Mouse (Mus musculus) thymus, adult 18-20 months (tissue): Measurements from ENCODE around the gene Prdm11.
A peak's percentile ranks its signal among the peaks of the same experiment; 100 is the strongest.

Source experiments
- DNase-seq, 2 experiments: peaks; one replicate each; pipeline ENCODE4 v3.0.0; 2022; ENCODE audit warnings: mixed read lengths in 2 of 2

The Prdm11 gene

DNA sequence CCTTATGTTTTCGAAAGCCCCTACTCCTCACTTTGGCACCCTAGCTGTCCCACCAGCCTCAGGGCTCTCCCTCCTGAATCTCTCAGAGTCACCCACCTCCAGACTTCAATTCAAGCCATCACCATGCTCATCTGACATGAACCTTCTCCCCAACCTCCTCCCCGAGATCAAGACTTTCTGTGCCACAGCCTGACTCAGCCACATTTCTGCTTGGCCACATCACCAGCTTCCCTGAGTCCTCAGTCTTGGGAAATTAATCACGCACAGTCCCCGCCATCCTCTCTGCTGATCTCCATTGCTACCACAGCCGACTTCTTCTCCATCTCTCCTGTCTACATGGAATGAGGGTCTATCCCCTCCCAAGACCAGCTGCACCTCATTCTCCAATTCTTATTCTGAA is 34.5 kb downstream of the Prdm11 start:
- DNase-seq, result no peak

DNA sequence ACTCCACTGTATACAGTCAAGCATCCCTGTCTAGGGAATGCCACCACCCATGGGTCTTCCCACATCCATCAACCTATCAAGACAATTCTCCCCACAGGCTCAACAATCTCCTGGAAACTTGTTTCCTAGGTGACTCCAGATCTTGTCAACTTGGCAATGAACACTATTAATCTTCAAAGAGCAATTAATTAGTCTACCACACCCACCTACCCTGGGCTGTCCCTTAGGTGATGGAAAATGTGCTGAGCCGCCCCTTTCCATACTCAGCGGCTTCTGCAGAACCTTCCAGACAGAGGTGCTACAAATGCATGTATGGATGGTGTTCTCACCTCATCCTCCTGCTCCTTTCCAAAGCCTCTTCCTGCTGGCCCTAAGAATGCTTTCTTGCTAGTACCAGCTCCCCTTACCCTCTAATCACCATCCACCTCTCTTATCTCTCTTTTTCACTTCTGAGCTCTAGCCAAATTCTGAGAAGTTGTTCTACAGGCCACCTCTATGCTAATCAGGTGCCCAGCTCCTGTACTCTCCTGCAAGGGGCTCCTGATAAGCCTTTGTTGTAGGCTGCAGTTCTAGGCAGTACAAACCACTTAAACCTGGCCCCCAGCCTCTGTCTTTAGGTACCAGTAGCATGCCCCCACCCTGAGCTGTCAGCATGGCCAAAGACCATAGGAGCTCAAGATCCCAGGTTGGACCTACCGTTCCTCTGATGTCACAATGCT is 37.8 kb downstream of the Prdm11 start:
- DNase-seq, result no peak

DNA sequence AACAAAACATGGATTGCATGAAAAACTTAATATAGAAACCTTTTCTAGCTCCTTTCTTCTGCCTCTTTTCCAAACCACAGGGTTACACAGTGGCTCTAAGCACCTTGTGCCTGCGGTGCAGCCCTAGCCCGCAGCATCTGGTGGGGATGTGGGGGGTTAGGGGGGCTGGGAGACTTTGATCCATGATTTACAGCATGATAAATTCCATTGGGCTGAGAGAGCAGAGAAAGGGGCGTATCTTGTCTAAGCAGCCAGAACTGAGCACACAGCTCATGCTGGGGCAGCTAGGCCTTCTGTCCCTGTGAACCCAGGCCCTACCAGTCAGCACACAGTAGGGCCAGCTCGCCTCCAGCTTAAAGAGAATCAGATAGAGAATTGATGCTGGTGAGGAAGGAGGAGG is 40.9 kb downstream of the Prdm11 start:
- DNase-seq, result no peak

DNA sequence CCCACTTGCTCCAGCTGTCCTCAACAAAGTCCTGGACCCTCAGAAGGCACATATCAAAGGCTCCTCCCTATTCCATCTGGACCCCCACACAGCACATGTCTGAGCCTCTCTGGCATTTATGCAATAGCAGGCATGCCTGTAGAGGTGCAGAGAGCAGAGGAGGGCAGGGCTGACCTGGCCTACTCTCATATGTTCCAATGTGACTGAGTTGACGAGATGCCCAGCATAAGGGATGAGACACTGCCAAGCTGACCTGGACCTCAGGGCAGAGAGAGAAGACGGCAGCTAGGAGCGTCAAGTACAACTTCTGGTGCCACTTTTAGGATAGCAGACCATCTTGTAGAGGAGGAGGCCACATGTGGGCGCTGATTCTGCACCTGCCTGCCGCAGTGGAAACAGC is 54.0 kb downstream of the Prdm11 start:
- no peak for DNase-seq

DNA sequence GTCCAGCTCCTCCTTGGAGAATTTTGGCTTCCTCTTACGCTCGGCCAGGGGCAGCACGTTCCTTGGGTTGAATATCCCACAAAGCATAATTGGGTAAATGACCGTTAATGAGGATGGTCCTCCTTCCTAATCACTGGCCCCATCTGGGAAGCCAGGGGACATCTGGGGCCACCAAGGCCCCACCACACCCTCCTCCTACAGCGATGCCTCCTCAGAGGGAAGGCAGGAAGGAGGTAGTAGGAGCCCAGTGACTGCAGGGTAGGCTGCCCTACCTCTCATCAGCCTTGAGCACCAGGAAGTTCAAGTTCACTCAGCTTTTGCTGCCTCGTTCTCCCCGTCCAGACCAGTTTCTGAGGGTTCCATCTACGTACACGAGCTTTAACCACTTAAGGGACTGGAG is 56.4 kb downstream of the Prdm11 start:
- DNase-seq, result no peak

DNA sequence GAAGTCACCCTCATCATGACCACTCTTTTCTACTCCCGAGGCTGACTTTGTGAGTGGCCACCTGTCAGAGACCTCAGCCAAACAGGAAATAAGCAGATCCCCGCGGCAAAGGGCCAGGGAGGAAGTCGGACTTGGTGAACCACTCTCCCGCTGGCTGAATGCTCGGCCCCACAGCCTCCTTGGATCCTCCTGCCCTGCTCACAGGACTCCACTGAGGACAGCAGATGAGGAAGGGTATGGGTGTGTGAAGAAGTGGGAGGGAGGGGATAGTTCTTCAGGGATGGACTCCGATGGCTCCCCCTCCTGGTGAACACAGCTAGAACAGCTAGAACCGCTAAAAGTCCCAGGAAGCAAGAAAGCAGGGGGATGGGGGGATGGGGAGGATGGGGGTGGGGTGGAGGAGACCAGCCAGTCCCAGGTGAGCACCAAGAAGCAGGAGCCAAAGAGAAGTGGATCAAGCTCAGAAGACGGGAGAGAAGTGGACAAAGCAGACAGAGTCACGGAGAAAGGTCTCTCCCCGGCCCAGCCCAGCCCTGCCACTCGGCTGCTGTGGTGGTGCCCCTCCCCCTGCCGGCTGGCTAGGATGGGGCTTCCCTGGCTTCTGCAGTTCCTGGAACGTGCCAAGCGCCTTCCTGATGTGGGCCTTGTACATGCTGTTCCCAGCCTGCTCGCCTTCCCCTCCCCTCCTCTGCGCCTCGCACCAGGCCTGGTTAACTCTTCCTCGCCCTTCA is 57.9 kb downstream of the Prdm11 start:
- peak in 1 of 2 experiments; percentile 16 for DNase-seq

DNA sequence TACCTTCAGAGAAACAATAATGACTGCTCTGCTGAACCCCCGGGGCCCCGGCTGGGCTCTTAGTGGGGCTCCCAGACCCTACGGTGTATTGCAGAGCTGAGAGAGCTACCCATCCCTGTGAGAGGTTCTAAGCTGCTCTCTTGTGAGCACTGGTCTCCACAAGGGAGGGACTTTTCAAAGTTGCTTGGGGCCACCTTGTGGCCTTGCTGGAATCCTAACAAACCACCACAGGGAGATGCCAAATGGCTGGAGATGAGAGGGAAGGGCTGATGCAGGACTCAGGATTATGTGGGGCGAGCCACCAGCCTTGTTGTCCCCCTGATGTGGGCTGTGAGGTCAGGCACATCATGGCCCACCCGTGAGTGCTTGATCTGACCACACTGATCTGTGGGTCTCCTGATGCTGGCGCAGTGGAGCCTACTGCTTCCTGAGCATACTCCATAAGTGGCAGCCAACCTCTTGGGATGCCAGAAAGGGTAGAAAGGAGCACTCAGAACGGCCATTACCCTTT is 58.8 kb downstream of the Prdm11 start:
- DNase-seq, result no peak

DNA sequence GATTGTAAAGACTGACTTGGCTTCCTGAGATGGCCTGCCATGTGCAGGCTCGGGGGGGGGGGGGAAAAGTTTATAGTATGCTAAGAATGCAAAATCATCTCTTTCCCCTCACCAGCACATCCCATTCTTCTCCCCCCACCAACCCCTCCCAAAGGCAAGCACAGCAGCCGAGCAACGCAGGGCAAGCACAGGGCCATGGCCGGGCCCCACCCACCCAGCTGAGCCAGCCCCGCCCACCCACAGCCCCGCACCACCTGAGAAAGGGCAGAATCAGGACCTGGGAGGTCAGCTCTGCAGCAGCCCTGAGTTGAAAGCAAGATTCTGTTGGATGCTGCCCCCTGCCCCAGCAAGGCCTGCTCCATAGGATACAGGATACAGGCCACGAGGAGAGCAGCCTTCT is 60.4 kb downstream of the Prdm11 start:
- no peak for DNase-seq

DNA sequence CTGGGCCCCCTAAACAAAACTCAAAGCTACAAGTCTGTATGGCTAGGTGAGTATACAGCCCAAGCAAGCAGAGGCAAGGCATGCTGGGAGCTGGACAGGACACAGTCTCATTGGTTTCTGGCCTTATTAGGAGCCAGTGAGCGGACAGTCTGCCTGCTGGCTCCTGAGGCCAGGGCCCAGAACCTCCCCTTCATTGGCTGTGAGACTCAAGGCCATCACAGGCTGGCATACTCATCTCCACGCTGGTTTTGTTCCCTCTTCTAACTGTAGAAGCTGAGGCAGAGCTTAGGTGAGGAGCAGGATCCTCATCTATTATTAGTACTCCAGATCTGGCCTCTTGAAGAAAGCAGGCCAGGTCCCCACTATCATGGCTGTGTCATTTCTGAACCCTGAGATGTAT is 60.8 kb downstream of the Prdm11 start:
- DNase-seq, result no peak

DNA sequence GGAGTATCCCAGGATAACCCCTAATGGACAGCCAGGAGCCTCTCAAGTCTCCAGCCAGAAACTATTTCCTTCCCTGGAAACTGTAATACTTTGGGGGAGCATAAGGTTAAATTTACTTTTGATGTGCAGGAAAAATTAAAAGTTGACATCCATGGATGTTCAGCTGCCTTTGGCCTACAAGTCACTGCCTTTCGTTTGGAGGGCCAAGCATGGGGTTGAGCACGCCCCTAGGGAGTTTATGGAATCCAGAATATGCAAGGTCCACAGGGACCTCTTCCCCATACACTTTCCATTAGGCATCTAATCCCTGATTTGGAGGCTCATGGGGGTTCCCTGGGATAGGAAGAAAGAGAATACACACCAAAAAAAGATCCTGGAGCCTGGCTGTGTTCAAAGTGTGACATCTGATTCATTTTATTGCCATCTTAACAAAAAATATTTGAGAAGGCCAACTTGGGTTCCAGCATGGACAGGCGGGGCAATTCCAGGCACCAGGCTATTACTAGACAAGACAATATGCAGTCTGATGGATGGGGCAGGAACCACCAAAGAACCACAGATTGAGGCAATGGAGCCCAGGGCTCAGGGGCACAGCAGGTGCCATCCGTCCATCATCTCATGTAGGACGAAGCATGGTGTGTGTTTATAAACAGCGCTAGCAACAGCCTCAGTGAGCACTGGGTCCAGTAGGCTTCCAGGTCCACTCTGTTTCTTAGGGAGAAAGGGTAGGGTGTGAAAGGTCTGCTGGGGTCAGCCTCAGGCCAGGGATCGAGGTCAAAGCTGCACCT is 61.5 kb downstream of the Prdm11 start:
- DNase-seq, result no peak

DNA sequence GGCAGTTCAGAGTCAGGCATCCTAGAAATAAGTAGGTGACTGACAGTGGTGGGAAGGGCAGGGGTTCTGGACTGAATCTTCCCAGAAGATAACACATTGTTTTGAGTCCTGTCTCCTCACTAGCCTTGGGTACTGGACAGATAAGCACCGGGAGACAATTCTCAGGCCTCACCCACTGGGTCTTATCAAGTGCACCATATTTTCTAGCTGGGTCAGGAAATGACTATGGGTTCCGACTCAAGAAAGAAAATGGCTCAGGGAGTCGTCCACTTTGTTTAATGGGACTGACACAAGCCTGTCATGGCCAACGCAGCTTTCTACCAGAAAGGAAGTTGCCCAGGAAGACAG is 62.7 kb downstream of the Prdm11 start:
- no peak for DNase-seq

DNA sequence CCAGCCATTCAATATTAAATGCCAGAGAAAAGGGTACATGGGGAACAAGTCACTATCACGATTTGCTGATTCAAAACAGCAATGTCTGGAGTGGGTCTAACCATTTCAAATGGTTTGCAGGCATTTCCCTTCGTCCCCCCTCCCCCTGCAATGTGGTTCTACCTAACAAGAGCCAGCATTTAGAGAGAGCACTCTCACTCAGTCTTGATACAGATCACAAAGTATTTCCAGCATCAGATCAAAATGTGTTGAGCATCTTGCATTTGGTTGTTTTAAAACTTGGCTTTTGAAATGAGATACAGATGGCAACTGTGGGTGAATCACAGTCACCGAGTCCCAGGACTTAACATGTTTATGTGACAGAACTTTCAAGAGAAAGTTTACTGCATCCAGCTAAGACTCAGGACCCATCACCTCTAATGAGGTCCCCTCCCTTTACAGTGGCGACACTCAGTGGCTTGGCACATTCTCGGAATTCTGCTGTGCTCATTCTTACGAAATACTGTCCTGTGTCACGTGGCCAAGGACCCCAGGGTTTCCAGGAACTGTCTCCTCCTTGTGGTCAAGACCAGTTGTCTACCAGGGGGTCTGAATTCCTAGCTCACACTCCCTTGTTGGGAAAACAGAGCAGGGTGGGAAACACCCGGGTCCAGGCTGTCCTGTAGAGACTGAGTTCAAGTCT is 63.2 kb downstream of the Prdm11 start:
- no peak for DNase-seq

DNA sequence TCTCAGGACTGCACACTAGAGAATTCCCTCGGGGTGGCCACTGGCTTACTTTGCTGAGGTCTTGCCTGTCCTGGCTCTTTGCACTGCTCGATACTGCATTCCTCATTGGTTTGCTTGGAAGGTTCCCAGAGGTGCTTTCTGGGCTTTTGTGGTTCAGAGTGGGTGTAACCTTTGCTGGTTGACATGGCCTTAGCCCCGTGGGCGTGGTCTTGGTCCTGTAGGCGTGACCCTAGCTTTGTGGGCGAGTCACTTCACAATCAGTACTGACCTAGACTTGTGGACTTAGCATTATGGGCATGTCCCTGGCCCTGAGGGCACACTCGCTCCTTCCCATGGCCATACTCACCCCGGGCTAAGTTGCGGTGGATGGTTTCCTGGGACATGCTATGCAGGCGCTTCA is 65.8 kb downstream of the Prdm11 start:
- DNase-seq, result no peak

DNA sequence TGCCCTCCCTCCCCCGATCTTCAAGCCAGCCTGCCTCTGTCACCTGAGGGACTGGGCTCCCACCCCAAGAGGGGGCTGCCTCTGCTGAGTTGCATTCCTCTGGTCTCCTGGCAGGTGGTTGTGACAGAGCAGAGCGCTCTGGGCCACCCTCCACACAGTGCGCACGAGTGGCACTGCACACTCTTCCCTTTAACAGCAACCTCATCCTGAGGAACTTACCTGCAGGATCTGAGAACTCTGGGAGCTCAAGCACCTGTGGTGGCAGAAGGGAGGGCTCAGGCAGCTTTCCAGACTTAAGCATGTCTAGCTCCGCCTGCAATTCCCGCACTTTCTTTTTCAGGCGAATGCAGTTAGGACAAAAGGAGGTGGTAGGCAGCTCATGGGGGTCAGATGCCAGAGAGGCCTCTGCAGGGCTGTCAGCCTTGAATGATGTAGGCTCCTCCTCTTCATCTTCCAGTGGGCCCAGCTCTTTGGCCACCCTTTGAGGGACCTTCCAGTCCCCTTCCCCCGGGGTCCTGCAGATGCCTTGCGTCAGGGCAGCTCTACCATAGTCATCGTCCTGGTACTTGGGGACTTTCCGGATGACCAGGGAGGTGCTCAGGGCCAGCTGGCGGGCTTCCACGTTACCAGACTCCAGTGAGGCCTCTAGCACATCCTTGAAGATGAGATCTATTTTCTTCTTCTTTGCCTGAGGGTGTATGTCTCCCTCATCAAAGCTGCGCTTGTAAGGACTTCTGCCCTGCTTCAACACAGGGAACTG is 70.8 kb downstream of the Prdm11 start:
- no peak for DNase-seq

DNA sequence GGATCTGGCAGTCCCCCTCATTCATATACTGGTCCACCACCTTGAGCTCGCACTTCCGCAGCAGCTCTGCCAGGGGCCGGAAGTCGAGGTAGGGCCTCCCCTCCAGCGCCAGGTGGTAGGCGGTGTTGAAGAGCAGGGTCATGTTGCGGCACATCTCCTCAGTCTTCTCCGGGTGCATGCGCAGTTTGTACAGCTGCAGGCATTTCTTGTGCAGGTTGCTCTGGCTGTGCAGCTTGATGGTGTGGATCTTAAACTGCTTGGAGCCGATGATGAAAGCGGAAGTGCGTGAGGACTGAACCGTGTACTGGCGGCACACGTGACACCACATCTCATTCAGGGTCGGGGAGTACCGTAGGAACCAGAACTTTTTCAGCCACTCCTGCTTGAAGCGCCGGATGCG is 72.3 kb downstream of the Prdm11 start:
- no peak for DNase-seq

DNA sequence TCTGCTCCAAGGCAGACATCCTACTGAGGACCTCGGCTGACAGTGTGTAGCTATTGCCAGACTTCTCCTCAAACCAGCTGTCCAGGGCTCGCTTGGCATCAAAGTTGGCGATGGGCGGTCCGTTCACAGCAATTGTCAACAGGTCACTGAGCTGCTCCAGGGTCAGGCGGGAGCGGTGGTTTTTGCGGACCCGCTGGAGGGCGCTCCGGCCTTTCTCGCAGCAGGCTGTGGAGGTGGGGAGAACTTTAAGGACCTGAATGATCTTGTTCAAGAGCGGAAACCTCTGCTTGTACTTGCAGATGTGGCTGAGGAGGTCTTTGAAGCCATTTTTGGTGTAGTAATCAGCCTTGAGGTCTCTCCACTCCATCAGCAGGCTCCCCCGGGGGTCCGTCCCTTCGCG is 73.9 kb downstream of the Prdm11 start:
- DNase-seq, result peak in 1 of 2 experiments; percentile 47

DNA sequence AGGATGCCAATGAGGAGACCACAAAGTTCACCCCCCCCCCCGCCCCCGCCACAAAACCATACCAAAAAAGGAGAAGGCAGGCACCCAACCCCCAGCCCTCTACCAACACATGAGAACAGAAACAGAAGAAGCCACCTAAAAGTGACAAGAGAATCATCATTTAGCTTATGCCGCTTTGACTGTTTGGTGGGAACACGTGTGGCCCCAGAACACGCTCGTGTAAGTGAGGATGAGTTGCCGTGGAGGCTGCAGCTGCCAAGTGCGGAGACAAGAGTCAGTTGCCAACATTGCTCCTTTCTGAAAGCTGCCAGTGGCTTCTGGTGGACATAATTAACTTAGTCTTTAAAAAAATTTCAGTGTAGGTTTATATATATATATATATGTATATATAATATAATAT is 74.4 kb downstream of the Prdm11 start:
- peak; percentile 46 to 57 for DNase-seq

DNA sequence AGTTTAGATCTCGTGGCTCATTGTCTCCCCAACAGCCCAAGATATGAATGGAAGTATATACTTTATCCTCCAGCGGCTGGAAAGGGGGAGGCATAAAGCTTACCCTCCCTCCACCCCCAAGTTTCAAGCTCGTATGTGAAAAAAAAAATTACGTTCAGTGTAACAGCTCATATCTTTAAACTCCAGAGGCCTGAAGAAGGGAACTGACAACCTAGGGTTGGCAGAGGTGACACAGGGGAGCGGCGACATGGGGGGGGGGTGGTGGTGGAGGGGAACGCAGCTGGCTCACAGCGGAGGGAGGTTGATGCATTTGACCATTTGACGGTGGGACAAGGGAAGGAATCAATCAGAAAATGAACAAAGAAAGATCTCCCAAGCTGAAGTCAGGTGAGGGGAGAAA is 74.9 kb downstream of the Prdm11 start:
- no peak for DNase-seq

DNA sequence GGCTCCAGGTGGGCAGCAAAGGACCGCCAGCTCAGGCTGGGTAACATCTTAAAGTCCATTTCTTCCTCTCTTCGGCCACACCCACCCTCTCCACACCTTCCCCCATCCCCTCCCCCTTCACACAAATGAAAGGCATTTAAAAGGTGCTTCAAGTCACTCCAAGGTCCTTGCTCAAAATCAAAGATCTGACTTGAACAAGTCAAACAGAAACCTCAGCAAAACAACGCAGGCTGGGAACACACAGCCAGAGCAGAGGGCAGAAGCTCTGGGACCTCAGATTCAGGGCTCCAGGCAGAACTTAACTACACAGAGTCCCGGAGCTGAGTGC is 78.2 kb downstream of the Prdm11 start:
- no peak for DNase-seq

DNA sequence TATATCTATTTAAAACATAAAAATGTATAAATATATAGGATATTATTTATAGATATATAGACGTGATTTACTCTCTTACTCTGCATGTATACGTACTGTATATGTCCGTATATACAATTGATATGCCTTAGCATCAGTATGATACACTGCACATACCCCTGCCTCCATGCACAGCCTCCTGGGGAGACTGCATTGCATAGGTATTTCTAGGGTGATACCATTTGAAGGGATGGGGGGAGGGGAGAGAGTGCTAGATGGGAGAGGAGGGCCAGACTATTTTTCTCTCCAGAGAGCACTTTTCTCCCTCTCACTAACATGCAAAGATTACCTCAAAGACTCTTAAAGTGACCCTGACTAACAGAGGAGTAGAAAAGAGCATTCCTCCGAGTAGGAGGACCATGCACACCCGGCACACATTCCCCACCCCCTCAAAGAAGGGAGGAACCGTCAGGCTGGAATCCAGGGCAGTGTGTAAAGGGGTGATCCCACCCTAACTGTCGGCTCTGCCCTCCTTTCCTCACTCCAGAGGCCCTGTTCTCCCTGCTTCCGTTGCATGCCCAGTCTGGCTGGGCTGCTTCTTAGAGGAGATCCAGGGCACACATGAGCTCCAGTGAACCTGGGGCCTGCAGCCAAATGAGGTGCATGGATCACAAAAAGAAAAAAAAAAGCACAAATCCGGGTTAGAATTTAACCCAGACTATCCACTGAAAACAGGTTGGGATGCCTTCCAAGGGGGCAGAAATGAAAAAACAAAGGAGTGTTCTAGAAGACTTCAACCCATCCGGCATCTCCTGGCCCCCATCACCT is 78.7 kb downstream of the Prdm11 start:
- no peak for DNase-seq

DNA sequence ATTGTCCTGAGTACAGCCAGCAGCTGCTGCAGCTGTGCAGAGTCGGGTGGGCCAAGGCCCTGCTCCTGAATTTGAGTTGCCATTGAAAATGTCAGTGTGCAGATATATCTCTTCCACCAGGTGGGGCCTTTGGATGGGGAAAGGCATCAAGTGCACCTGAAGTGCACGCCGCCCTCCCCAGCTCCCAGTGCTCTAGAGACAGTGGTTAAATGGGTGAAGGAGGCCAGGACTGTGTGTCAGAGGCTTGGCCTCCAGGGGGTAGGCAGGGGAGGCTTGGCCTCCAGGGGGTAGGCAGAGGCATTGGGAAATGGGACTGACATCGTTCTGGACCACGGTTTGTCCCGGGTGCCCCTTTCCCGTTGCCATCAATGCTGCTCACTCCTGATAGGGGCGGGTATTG is 79.7 kb downstream of the Prdm11 start:
- no peak for DNase-seq

DNA sequence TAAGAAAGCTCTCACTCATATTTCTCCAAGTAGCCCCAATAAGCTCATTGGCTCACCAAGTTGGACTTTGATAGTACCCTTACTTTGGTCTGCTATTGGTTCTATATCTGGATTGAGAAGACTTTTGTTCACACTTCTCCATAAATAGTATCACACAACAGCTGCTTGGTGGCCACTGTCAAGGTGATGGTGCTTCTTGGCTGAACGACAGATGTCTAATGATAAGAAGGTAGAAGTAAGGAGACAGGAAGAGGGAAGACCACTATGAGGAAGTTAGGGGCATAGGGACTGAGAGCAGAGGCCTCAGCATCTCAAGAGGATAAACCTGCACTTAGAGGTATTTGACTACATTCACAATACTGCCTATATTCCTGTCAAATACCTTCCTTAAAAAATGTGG is 81.6 kb downstream of the Prdm11 start:
- DNase-seq, result no peak
